Mouse (Mus musculus): ENCODE data around the gene Ephb3.
A peak's percentile ranks its signal among the peaks of the same experiment; 100 is the strongest.
"Not testable (repeated sequence)": the region's sequence is repeated elsewhere in the genome, so short reads cannot be mapped to it uniquely, and the experiment has no call there.

The Ephb3 gene

GRCm38 (mm10) chr16:21204367-21205092, at the start of gene Ephb3:
Gene Ephb3 (plus strand): TSS chr16:21204755.
- DNase-seq (ENCODE audit: low spot score in 2 of 2): peak; percentile 99

- DNase-seq (ENCODE audit: low spot score in 2 of 2): not testable (repeated sequence)
Measured at GRCm38 (mm10) chr16:21156261-21156660, 48.3 kb upstream of the Ephb3 start.

GRCm38 (mm10) chr16:21159226-21159625, 45.3 kb upstream of the Ephb3 start:
- not testable (repeated sequence) for DNase-seq (ENCODE audit: low spot score in 2 of 2)

GRCm38 (mm10) chr16:21163423-21163822, 41.1 kb upstream of the Ephb3 start:
- not testable (repeated sequence) for DNase-seq (ENCODE audit: low spot score in 2 of 2)

GRCm38 (mm10) chr16:21165343-21166220, 39.0 kb upstream of the Ephb3 start:
- not testable (repeated sequence) for DNase-seq (ENCODE audit: low spot score in 2 of 2)

- no peak for DNase-seq (ENCODE audit: low spot score in 2 of 2)
Measured at GRCm38 (mm10) chr16:21168730-21169129, 35.8 kb upstream of the Ephb3 start.

- no peak for DNase-seq (ENCODE audit: low spot score in 2 of 2)
Measured at GRCm38 (mm10) chr16:21175236-21175635, 29.3 kb upstream of the Ephb3 start.

- DNase-seq (ENCODE audit: low spot score in 2 of 2): no peak
Measured at GRCm38 (mm10) chr16:21182108-21182507, 22.4 kb upstream of the Ephb3 start.

- DNase-seq (ENCODE audit: low spot score in 2 of 2): no peak
Measured at GRCm38 (mm10) chr16:21184697-21185096, 19.9 kb upstream of the Ephb3 start.

- no peak for DNase-seq (ENCODE audit: low spot score in 2 of 2)
Measured at GRCm38 (mm10) chr16:21187568-21187967, 17.0 kb upstream of the Ephb3 start.

- no peak for DNase-seq (ENCODE audit: low spot score in 2 of 2)
Measured at GRCm38 (mm10) chr16:21188345-21188744, 16.2 kb upstream of the Ephb3 start.

- DNase-seq (ENCODE audit: low spot score in 2 of 2): no peak
Measured at GRCm38 (mm10) chr16:21191569-21191968, 13.0 kb upstream of the Ephb3 start.

GRCm38 (mm10) chr16:21192509-21193354, 11.8 kb upstream of the Ephb3 start:
- DNase-seq (ENCODE audit: low spot score in 2 of 2): no peak

- no peak for DNase-seq (ENCODE audit: low spot score in 2 of 2)
Measured at GRCm38 (mm10) chr16:21194182-21194581, 10.4 kb upstream of the Ephb3 start.

GRCm38 (mm10) chr16:21195260-21195866, 9.2 kb upstream of the Ephb3 start:
- no peak for DNase-seq (ENCODE audit: low spot score in 2 of 2)

- DNase-seq (ENCODE audit: low spot score in 2 of 2): no peak
Measured at GRCm38 (mm10) chr16:21196576-21196975, 8.0 kb upstream of the Ephb3 start.

- DNase-seq (ENCODE audit: low spot score in 2 of 2): no peak
Measured at GRCm38 (mm10) chr16:21197542-21197941, 7.0 kb upstream of the Ephb3 start.

- no peak for DNase-seq (ENCODE audit: low spot score in 2 of 2)
Measured at GRCm38 (mm10) chr16:21198006-21198405, 6.5 kb upstream of the Ephb3 start.

- no peak for DNase-seq (ENCODE audit: low spot score in 2 of 2)
Measured at GRCm38 (mm10) chr16:21198529-21198928, 6.0 kb upstream of the Ephb3 start.

GRCm38 (mm10) chr16:21199426-21199825, 5.1 kb upstream of the Ephb3 start:
- no peak for DNase-seq (ENCODE audit: low spot score in 2 of 2)

- DNase-seq (ENCODE audit: low spot score in 2 of 2): no peak
Measured at GRCm38 (mm10) chr16:21202731-21203130, 1.8 kb upstream of the Ephb3 start.

Data from frontal cortex, postnatal 25 days (tissue).